In genomic region chr2:59359760-59360342, GRCm38 (mm10) we compare ENCODE assay signal across 13 mouse cellular contexts.
"Had no signal": no experiment of that assay in that cellular context is flagged by ENCODE, and none has a peak within 500 bp of the region (broad histone marks: within the 10 kb centered on the region; RNA-seq: fewer than 3 reads in every experiment).

No protein-coding gene starts in this region.

- H3K4me1 ChIP-seq: liver, embryonic 12.5 days; neural tube, embryonic 12.5 days had no signal

- H3K4me3 ChIP-seq: left cerebral cortex, adult 2 months; limb, embryonic 15.5 days; liver, embryonic 12.5 days; midbrain, embryonic 13.5 days; myocyte; neural tube, embryonic 12.5 days had no signal

- H3K27me3 ChIP-seq: limb, embryonic 15.5 days; liver, embryonic 12.5 days; midbrain, embryonic 13.5 days; neural tube, embryonic 12.5 days had no signal

- H3K27ac ChIP-seq: kidney, postnatal 0 days; left cerebral cortex, adult 2 months; limb, embryonic 15.5 days; liver, embryonic 12.5 days; midbrain, embryonic 13.5 days; neural tube, embryonic 12.5 days had no signal

- H3K9me3 ChIP-seq: limb, embryonic 15.5 days; liver, embryonic 12.5 days; midbrain, embryonic 13.5 days; neural tube, embryonic 12.5 days had no signal

- H3K9ac ChIP-seq: limb, embryonic 15.5 days; liver, embryonic 12.5 days; lung, embryonic 14.5 days; midbrain, embryonic 13.5 days; neural tube, embryonic 12.5 days had no signal

- ATAC-seq: liver, embryonic 12.5 days; midbrain, embryonic 13.5 days had no signal

- H3K4me2 ChIP-seq: limb, embryonic 15.5 days; liver, embryonic 12.5 days; lung, embryonic 14.5 days; midbrain, embryonic 13.5 days; neural tube, embryonic 12.5 days had no signal

- DNase-seq: kidney, adult 9 months; kidney, postnatal 36 days; lung, embryonic 14.5 days; lung, postnatal 14 days; right cerebral cortex, postnatal 25 days; thymus, postnatal 36 days had no signal
